ENCODE assay signal across 15 mouse cellular contexts in genomic region chr19:56935777-56936176, GRCm38 (mm10).
DNase-seq lines count a peak whose midpoint lies in the region; ATAC-seq and TF ChIP-seq lines count a peak whose summit lies in the region.
"Had no signal": no experiment of that assay in that cellular context is flagged by ENCODE, and none has a peak within 500 bp of the region (broad histone marks: within the 10 kb centered on the region; RNA-seq: fewer than 3 reads in every experiment).

No protein-coding gene starts in this region.

- no peak for TF ChIP-seq EP300 in stomach, postnatal 0 days (optimal IDR thresholded peaks at IDR 0.05)

- ATAC-seq in intestine, postnatal 0 days = no peak
- ATAC-seq in intestine, embryonic 16.5 days = no peak
- no peak for ATAC-seq in stomach, postnatal 0 days (ENCODE audit: low FRiP score, low TSS enrichment)
- ATAC-seq: forebrain, embryonic 13.5 days; Patski had no signal

- no peaks in the 10 kb centered on the region for H3K4me1 ChIP-seq in intestine, postnatal 0 days (replicated peaks; ENCODE audit: control insufficient read depth, insufficient read depth, low read length)
- no peaks in the 10 kb centered on the region for H3K4me1 ChIP-seq in intestine, embryonic 16.5 days (ENCODE audit: control insufficient read depth, insufficient read depth, low read length)
- H3K4me1 ChIP-seq in testis, adult 2 months (ENCODE audit: control insufficient read depth, insufficient read depth, low read length) = no peaks in the 10 kb centered on the region
- 0 out of 2 replicates have a peak, but pooled peaks cover 2% of the 10 kb centered on the region for H3K4me1 ChIP-seq in stomach, postnatal 0 days (replicated peaks; ENCODE audit: control insufficient read depth, insufficient read depth)
- H3K4me1 ChIP-seq: forebrain, embryonic 13.5 days had no signal

- H3K36me3 ChIP-seq in intestine, postnatal 0 days (ENCODE audit: control insufficient read depth, insufficient read depth) = no peaks in the 10 kb centered on the region
- 0 out of 2 replicates have a peak, but pooled peaks cover 5% of the 10 kb centered on the region for H3K36me3 ChIP-seq in intestine, embryonic 16.5 days (ENCODE audit: control insufficient read depth, insufficient read depth, low read length)
- no peaks in the 10 kb centered on the region for H3K36me3 ChIP-seq in testis, adult 2 months (ENCODE audit: control insufficient read depth, insufficient read depth, low read length)
- H3K36me3 ChIP-seq in stomach, postnatal 0 days (ENCODE audit: control insufficient read depth, insufficient read depth, low read length) = no peaks in the 10 kb centered on the region

- no peak overlapping the region for H3K27ac ChIP-seq in intestine, postnatal 0 days (ENCODE audit: low read depth, low read length)
- H3K27ac ChIP-seq in intestine, embryonic 16.5 days (ENCODE audit: low read length) = no peak overlapping the region
- H3K27ac ChIP-seq in testis, adult 2 months (ENCODE audit: control insufficient read depth, insufficient read depth, low read depth, low read length) = no peak overlapping the region
- H3K27ac ChIP-seq in stomach, postnatal 0 days (replicated peaks) = no peak overlapping the region
- H3K27ac ChIP-seq: forebrain, embryonic 13.5 days had no signal

- 91% methylated on average over 7 of the region's 7 CpGs for WGBS in intestine, postnatal 0 days
- WGBS in intestine, embryonic 16.5 days = 86% methylated on average over 7 of the region's 7 CpGs
- WGBS in stomach, postnatal 0 days = 82% methylated on average over 7 of the region's 7 CpGs

- no peak overlapping the region for H3K4me2 ChIP-seq in intestine, postnatal 0 days (replicated peaks; ENCODE audit: low read depth)
- H3K4me2 ChIP-seq in intestine, embryonic 16.5 days (ENCODE audit: low read depth, low read length) = no peak overlapping the region
- no peak overlapping the region for H3K4me2 ChIP-seq in stomach, postnatal 0 days (replicated peaks; ENCODE audit: low read depth)
- H3K4me2 ChIP-seq: forebrain, embryonic 13.5 days; heart, embryonic 11.5 days had no signal

- H3K27me3 ChIP-seq in intestine, postnatal 0 days (replicated peaks; ENCODE audit: control insufficient read depth, insufficient read depth, low read length) = no peaks in the 10 kb centered on the region
- H3K27me3 ChIP-seq in intestine, embryonic 16.5 days (replicated peaks; ENCODE audit: control insufficient read depth, insufficient read depth, low read length) = no peaks in the 10 kb centered on the region
- H3K27me3 ChIP-seq in testis, adult 2 months (ENCODE audit: control insufficient read depth, insufficient read depth, low read length) = no peaks in the 10 kb centered on the region
- no peaks in the 10 kb centered on the region for H3K27me3 ChIP-seq in stomach, postnatal 0 days (ENCODE audit: control insufficient read depth, insufficient read depth, low read length)
- H3K27me3 ChIP-seq: forebrain, embryonic 13.5 days; Patski had no signal

- peak; percentile 15 for DNase-seq in adrenal gland, postnatal 25 days
- no peak for DNase-seq in adrenal gland, postnatal 36 days
- no peak for DNase-seq in testis, postnatal 14 days (ENCODE audit: low spot score)
- DNase-seq in stomach, postnatal 0 days (ENCODE audit: low spot score) = peak; percentile 36
- no peak for DNase-seq in MN1 (ENCODE audit: low spot score)
- DNase-seq: adrenal gland, adult 8-10 months; gastrocnemius, postnatal 10 days; kidney, adult 9 months; lung, adult 2 months had no signal

- TF ChIP-seq CTCF in intestine, postnatal 0 days (IDR thresholded peaks at IDR 0.05; ENCODE audit: low read depth) = peak; percentile 55
- TF ChIP-seq CTCF in testis, adult 2 months (IDR thresholded peaks at IDR 0.05; ENCODE audit: control insufficient read depth, insufficient read depth, insufficient replicate concordance, low read depth, low read length) = 0 out of 2 replicates have a peak, but pooled peaks have one; percentile 1
- TF ChIP-seq CTCF in stomach, postnatal 0 days (IDR thresholded peaks at IDR 0.05; ENCODE audit: low read depth) = peak; percentile 58

- no peak for TF ChIP-seq POLR2A in testis, adult 2 months (IDR thresholded peaks at IDR 0.05; ENCODE audit: control insufficient read depth, low read depth, low read length)

- H3K9me3 ChIP-seq in intestine, postnatal 0 days (ENCODE audit: control insufficient read depth) = no peaks in the 10 kb centered on the region
- H3K9me3 ChIP-seq in intestine, embryonic 16.5 days (ENCODE audit: control insufficient read depth, low read length) = no peaks in the 10 kb centered on the region
- H3K9me3 ChIP-seq in stomach, postnatal 0 days (ENCODE audit: control insufficient read depth, low read length) = no peaks in the 10 kb centered on the region
- H3K9me3 ChIP-seq: forebrain, embryonic 13.5 days had no signal

- H3K9ac ChIP-seq in intestine, postnatal 0 days (ENCODE audit: low read depth, low read length) = no peak overlapping the region
- no peak overlapping the region for H3K9ac ChIP-seq in intestine, embryonic 16.5 days (ENCODE audit: low read depth, low read length)
- H3K9ac ChIP-seq in stomach, postnatal 0 days (ENCODE audit: low read length) = no peak overlapping the region
- H3K9ac ChIP-seq: forebrain, embryonic 13.5 days had no signal

- H3K4me3 ChIP-seq in intestine, postnatal 0 days (ENCODE audit: low read depth, low read length) = no peak overlapping the region
- no peak overlapping the region for H3K4me3 ChIP-seq in intestine, embryonic 16.5 days (ENCODE audit: low read length)
- no peak overlapping the region for H3K4me3 ChIP-seq in testis, adult 2 months (ENCODE audit: control insufficient read depth, low read depth, low read length)
- H3K4me3 ChIP-seq in stomach, postnatal 0 days (ENCODE audit: low read depth, low read length) = no peak overlapping the region
- H3K4me3 ChIP-seq: forebrain, embryonic 13.5 days had no signal

Comparison
In these comparisons a context has a peak if more than half of its experiments do, and no peak if none do; other contexts are left out.
1. DNase-seq: peak in adrenal gland, postnatal 25 days (single experiment) and stomach, postnatal 0 days (single experiment); none in adrenal gland, postnatal 36 days (0 of 2), testis, postnatal 14 days (single experiment) and MN1 (single experiment).
2. CTCF ChIP-seq: peak in every context shown above with its lines; median percentile 58 in stomach, postnatal 0 days; 55 in intestine, postnatal 0 days; 1 in testis, adult 2 months.